Mouse (Mus musculus): ENCODE results near the gene Arhgap45.
A peak's percentile ranks its signal among the peaks of the same experiment; 100 is the strongest.
"Not testable (repeated sequence)": the region's sequence is repeated elsewhere in the genome, so short reads cannot be mapped to it uniquely, and the experiment has no call there.

Arhgap45 gene

GRCm38 (mm10) chr10:80033511-80034391 lies 17.3 kb downstream of the Arhgap45 start:
- DNase-seq (ENCODE audit: low read depth, low spot score), result no peak

- no peak for DNase-seq (ENCODE audit: low read depth, low spot score)
Observed at GRCm38 (mm10) chr10:80035148-80035547, 18.7 kb downstream of the Arhgap45 start.

- no peak for DNase-seq (ENCODE audit: low read depth, low spot score)
Observed at GRCm38 (mm10) chr10:80035686-80036085, 19.2 kb downstream of the Arhgap45 start.

- no peak for DNase-seq (ENCODE audit: low read depth, low spot score)
Observed at GRCm38 (mm10) chr10:80036832-80037231, 20.4 kb downstream of the Arhgap45 start.

GRCm38 (mm10) chr10:80039559-80039979 lies 23.1 kb downstream of the Arhgap45 start, which contains the start of gene Polr2e:
Polr2e (minus strand) TSS chr10:80039795.
- DNase-seq (ENCODE audit: low read depth, low spot score), result peak; percentile 91

GRCm38 (mm10) chr10:80041409-80042060 lies 25.1 kb downstream of the Arhgap45 start:
- DNase-seq (ENCODE audit: low read depth, low spot score), result not testable (repeated sequence)

- DNase-seq (ENCODE audit: low read depth, low spot score), result no peak
Observed at GRCm38 (mm10) chr10:80044087-80044486, 27.6 kb downstream of the Arhgap45 start.

- DNase-seq (ENCODE audit: low read depth, low spot score), result not testable (repeated sequence)
Observed at GRCm38 (mm10) chr10:80045364-80045763, 28.9 kb downstream of the Arhgap45 start.

- no peak for DNase-seq (ENCODE audit: low read depth, low spot score)
Observed at GRCm38 (mm10) chr10:80045766-80046165, 29.3 kb downstream of the Arhgap45 start.

GRCm38 (mm10) chr10:80047041-80047565 lies 30.6 kb downstream of the Arhgap45 start, which contains the start of gene Gpx4:
Gpx4 (plus strand) TSS chr10:80047166.
- DNase-seq (ENCODE audit: low read depth, low spot score), result no peak

- DNase-seq (ENCODE audit: low read depth, low spot score), result no peak
Observed at GRCm38 (mm10) chr10:80048396-80048795, 31.9 kb downstream of the Arhgap45 start.

- DNase-seq (ENCODE audit: low read depth, low spot score), result no peak
Observed at GRCm38 (mm10) chr10:80048834-80049233, 32.4 kb downstream of the Arhgap45 start.

- no peak for DNase-seq (ENCODE audit: low read depth, low spot score)
Observed at GRCm38 (mm10) chr10:80050244-80050643, 33.8 kb downstream of the Arhgap45 start.

- DNase-seq (ENCODE audit: low read depth, low spot score), result peak; percentile 80
Observed at GRCm38 (mm10) chr10:80050885-80051617, 34.6 kb downstream of the Arhgap45 start.

- DNase-seq (ENCODE audit: low read depth, low spot score), result peak; percentile 73
Observed at GRCm38 (mm10) chr10:80051618-80052373, 35.3 kb downstream of the Arhgap45 start.

GRCm38 (mm10) chr10:80052374-80052764 lies 35.9 kb downstream of the Arhgap45 start:
- DNase-seq (ENCODE audit: low read depth, low spot score), result no peak

- peak; percentile 97 for DNase-seq (ENCODE audit: low read depth, low spot score)
Observed at GRCm38 (mm10) chr10:80053259-80053780, 36.9 kb downstream of the Arhgap45 start.

GRCm38 (mm10) chr10:80053831-80054815 lies 37.7 kb downstream of the Arhgap45 start:
- no peak for DNase-seq (ENCODE audit: low read depth, low spot score)

- not testable (repeated sequence) for DNase-seq (ENCODE audit: low read depth, low spot score)
Observed at GRCm38 (mm10) chr10:80054911-80055310, 38.5 kb downstream of the Arhgap45 start.
